Mouse (Mus musculus) C2C12 (cell line): Measurements from ENCODE around the gene Abcc4.

Experiments used
- CTCF ChIP-seq: IDR thresholded peaks from one replicate; pipeline ENCODE4 v1.5.1; 2011; ENCODE audit not compliant: control insufficient read depth, insufficient read depth, insufficient read length
- MAX ChIP-seq: IDR thresholded peaks from one replicate; pipeline ENCODE4 v1.6.1; 2011; ENCODE audit warnings: mild to moderate bottlenecking, control low read depth
- MYOG ChIP-seq: IDR thresholded peaks from one replicate; pipeline ENCODE4 v1.6.1; 2011; ENCODE audit not compliant: control insufficient read depth, insufficient read length; ENCODE audit errors: extremely low read depth
- USF1 ChIP-seq: IDR thresholded peaks from one replicate; pipeline ENCODE4 v1.6.1; 2011; ENCODE audit warnings: low read depth, mild to moderate bottlenecking, control low read depth, moderate library complexity

GRCm38 (mm10) chr14:118737251-118737888, 31.4 kb upstream of the Abcc4 start:
- no peak for TF ChIP-seq CTCF
- TF ChIP-seq MAX, result no peak
- TF ChIP-seq MYOG, result no peak
- no peak for TF ChIP-seq USF1
